Mouse (Mus musculus) CH12.LX (cell line): Measurements from ENCODE around the gene Olfr1058.
"Not testable (repeated sequence)": the region's sequence is repeated elsewhere in the genome, so short reads cannot be mapped to it uniquely, and the experiment has no call there.

Source experiments
- CTCF ChIP-seq, 2 experiments: IDR thresholded peaks in 1 of 2; conservative IDR thresholded peaks in 1 of 2; 2 replicates each; pipeline ENCODE4 v1.5.1; 2011 to 2012; ENCODE audit warnings: low read depth in 2 of 2, low read length in 2 of 2, improper control_type of control experiment in 1 of 2, inconsistent platforms in 1 of 2, mild to moderate bottlenecking in 1 of 2, moderate library complexity in 1 of 2
- EP300 ChIP-seq: IDR thresholded peaks from 2 replicates; pipeline ENCODE4 v1.6.1; 2011; ENCODE audit warnings: low read length, improper control_type of control experiment
- KAT2A ChIP-seq: IDR thresholded peaks from 2 replicates; pipeline ENCODE4 v1.6.1; 2012; ENCODE audit warnings: low read length, improper control_type of control experiment, inconsistent platforms; ENCODE audit not compliant: insufficient replicate concordance
- MAFK ChIP-seq: IDR thresholded peaks from 2 replicates; pipeline ENCODE4 v1.6.1; 2011; ENCODE audit warnings: low read length, improper control_type of control experiment; ENCODE audit not compliant: insufficient replicate concordance
- MAX ChIP-seq: IDR thresholded peaks from 2 replicates; pipeline ENCODE4 v1.6.1; 2011; ENCODE audit warnings: low read length, improper control_type of control experiment
- POLR2A ChIP-seq: IDR thresholded peaks from 2 replicates; pipeline ENCODE4 v1.6.1; 2011; ENCODE audit warnings: low read depth, mild to moderate bottlenecking, improper control_type of control experiment, low read length
- POLR2AphosphoS2 ChIP-seq: IDR thresholded peaks from 2 replicates; pipeline ENCODE4 v1.6.1; 2011; ENCODE audit warnings: low read depth, low read length, improper control_type of control experiment
- SMC3 ChIP-seq: IDR thresholded peaks from 2 replicates; pipeline ENCODE4 v1.6.1; 2011; ENCODE audit warnings: low read depth, low read length, improper control_type of control experiment
- ZC3H11A ChIP-seq: IDR thresholded peaks from 2 replicates; pipeline ENCODE4 v1.6.1; 2012; ENCODE audit warnings: low read depth, mild to moderate bottlenecking, inconsistent platforms, low read length, improper control_type of control experiment
- ZNF384 ChIP-seq: IDR thresholded peaks from 2 replicates; pipeline ENCODE4 v1.6.1; 2012; ENCODE audit warnings: low read depth, low read length, improper control_type of control experiment, inconsistent platforms

GRCm38 (mm10) chr2:86351751-86352150 is 36.6 kb downstream of the Olfr1058 start:
- TF ChIP-seq CTCF (conservative IDR thresholded peaks at IDR 0.05 in 1 of 2, IDR thresholded peaks at IDR 0.05 in 1 of 2; ENCODE audit: low read depth in 2 of 2, low read length in 2 of 2); ZNF384; SMC3; ZC3H11A; KAT2A; POLR2AphosphoS2; POLR2A; MAX; MAFK; EP300: not testable (repeated sequence)
